Mouse (Mus musculus) midbrain, embryonic 14.5 days (tissue): ENCODE measurements at regions not wholly inside any gene's neighbourhood (a gene's known extent, or its start where the extent isn't known, plus 50 kb on each side); places are given as distances from the start of the nearest gene placed in this dataset.
A peak's percentile ranks its signal among the peaks of the same experiment; 100 is the strongest.

ENCODE experiments used
- ATAC-seq: fragments of 200-750 bp; cut with Nextera tagmentation; 2 replicates; pipeline ENCODE4 v1.8.0; 2017; ENCODE audit warnings: moderate number of reproducible peaks, moderate library complexity; ENCODE audit not compliant: low FRiP score, low TSS enrichment
- DNase-seq: peaks from one replicate; pipeline ENCODE4 v3.0.0-alpha.2; 2015
- H3K27ac ChIP-seq: fragments of 300-500 bp; sonication (generic); replicated peaks from 2 replicates; pipeline ENCODE4 v1.5.1; 2014; ENCODE audit warnings: mild to moderate bottlenecking, low read depth, low read length, moderate library complexity
- H3K27me3 ChIP-seq: fragments of 300-500 bp; sonication (generic); 2 replicates; pipeline ENCODE4 v1.6.1; 2014; ENCODE audit warnings: low read length, control low read depth, mixed read lengths; ENCODE audit not compliant: control insufficient read depth, insufficient read depth
- H3K36me3 ChIP-seq: fragments of 300-500 bp; sonication (generic); 2 replicates; pipeline ENCODE4 v1.6.1; 2014; ENCODE audit warnings: low read length, control low read depth; ENCODE audit not compliant: control insufficient read depth, insufficient read depth
- H3K4me1 ChIP-seq: fragments of 300-500 bp; sonication (generic); 2 replicates; pipeline ENCODE4 v1.6.1; 2014; ENCODE audit warnings: mild to moderate bottlenecking, antibody characterized with exemption, low read length, control low read depth; ENCODE audit not compliant: control insufficient read depth, insufficient read depth
- H3K4me2 ChIP-seq: fragments of 300-500 bp; sonication (generic); 2 replicates; pipeline ENCODE4 v1.6.1; 2014; ENCODE audit warnings: mild to moderate bottlenecking, low read length, moderate library complexity
- H3K4me3 ChIP-seq: fragments of 300-500 bp; sonication (generic); replicated peaks from 2 replicates; pipeline ENCODE4 v1.5.1; 2014; ENCODE audit warnings: low read depth, low read length
- H3K9ac ChIP-seq: fragments of 300-500 bp; sonication (generic); replicated peaks from 2 replicates; pipeline ENCODE4 v1.6.1; 2014; ENCODE audit warnings: mild to moderate bottlenecking, low read length, moderate library complexity
- H3K9me3 ChIP-seq: fragments of 300-500 bp; sonication (generic); 2 replicates; pipeline ENCODE4 v1.6.1; 2016; ENCODE audit warnings: low read length, control low read depth, mixed read lengths; ENCODE audit not compliant: control insufficient read depth
- WGBS: fragments of 180-500 bp; shearing (Covaris S2); extraction: QIAGEN DNeasy Blood & Tissue Kit; methylation state at CpG from one replicate; pipeline ENCODE4 v1.1.7; 2014; 5-methylcytosine and 5-hydroxymethylcytosine counted together

GRCm38 (mm10) chr17:3248875-3249274 is 77.5 kb upstream of the Tiam2 start:
- Histone ChIP-seq H3K27ac (no peak overlapping the region), H3K4me2 (no peak overlapping the region), H3K9ac (no peak overlapping the region), H3K4me1 (peaks cover 17% of the 10 kb centered on the region), H3K9me3 (no peaks in the 10 kb centered on the region), H3K27me3 (no peaks in the 10 kb centered on the region), H3K36me3 (no peaks in the 10 kb centered on the region), H3K4me3 (no peak overlapping the region)
- ATAC-seq, result no peak
- no peak for DNase-seq
- WGBS, result 84% methylated on average over 6 of the region's 6 CpGs

DNA sequence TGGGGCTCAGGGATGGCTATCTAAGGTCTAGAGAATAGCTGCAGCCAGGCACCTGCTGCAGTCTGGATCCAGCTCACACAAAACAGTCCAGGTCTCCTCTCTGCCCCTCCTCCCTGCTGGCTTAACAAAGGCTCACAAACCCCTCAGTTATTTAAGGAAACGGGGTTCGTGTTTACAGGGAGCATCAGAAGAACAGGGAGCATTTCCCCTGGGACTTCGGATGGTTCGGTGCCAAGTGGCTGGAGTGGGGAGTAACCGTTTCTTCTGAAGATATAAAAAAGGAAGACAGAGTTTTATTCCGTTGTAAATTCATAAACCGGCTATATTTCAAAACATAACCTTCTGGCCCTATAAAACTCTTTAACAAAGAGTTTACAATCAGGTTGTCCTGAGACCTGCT is 77.1 kb upstream of the Tiam2 start:
- H3K4me1 ChIP-seq, result peaks cover 17% of the 10 kb centered on the region
- no peaks in the 10 kb centered on the region for H3K9me3 ChIP-seq
- no peaks in the 10 kb centered on the region for H3K36me3 ChIP-seq
- H3K4me2 ChIP-seq, result no peak overlapping the region
- DNase-seq, result no peak
- no peak overlapping the region for H3K4me3 ChIP-seq
- no peak overlapping the region for H3K9ac ChIP-seq
- H3K27me3 ChIP-seq, result no peaks in the 10 kb centered on the region
- 74% methylated on average over 7 of the region's 7 CpGs for WGBS
- ATAC-seq, result no peak
- no peak overlapping the region for H3K27ac ChIP-seq

DNA sequence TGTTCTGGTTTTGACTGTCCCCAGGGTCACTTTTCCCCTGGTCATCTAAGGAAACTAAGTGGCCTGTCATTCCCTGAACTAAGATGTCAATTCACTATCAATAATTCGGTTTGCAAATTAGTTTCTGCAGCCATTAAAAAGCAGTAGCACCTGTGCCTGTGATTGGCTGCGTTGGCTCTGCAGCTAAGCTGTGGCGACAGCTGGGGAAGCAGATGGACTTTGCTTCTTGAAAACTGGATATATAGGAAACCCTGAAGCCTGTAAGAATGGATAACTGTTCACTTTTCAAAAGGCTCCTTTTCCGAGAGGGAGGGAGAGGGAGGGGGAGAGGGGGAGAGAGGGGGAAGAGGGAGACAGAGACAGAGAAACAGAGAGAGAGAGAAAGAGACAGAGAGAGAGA is 75.2 kb upstream of the Tiam2 start:
- no peak overlapping the region for H3K4me3 ChIP-seq
- peaks cover 12% of the 10 kb centered on the region for H3K4me1 ChIP-seq
- no peaks in the 10 kb centered on the region for H3K36me3 ChIP-seq
- ATAC-seq (no peak), DNase-seq (peak; percentile 29)
- H3K9me3 ChIP-seq, result no peaks in the 10 kb centered on the region
- no peak overlapping the region for H3K27ac ChIP-seq
- H3K27me3 ChIP-seq, result no peaks in the 10 kb centered on the region
- WGBS, result 57% methylated on average over 4 of the region's 4 CpGs
- H3K9ac ChIP-seq, result no peak overlapping the region
- H3K4me2 ChIP-seq, result no peak overlapping the region

DNA sequence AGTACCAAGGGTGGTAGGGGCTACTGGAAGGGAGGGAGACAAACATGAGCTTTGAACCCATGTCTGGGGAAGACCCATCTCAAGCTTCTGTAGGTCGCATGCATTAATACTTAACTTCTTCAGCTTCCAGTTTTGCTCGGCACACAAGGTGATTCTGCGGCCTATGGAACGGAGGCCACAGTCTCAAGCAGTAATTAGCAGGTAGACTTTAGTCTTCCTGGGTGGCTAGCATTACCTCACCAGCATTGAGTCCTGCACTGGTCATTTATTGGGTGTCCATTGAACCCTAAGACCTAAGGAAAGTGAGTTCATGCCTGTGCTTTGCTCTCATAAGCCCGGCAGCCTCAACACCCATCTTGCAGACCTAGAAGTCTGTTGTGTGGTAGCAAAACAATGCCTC is 74.4 kb upstream of the Tiam2 start:
- no peak overlapping the region for H3K27ac ChIP-seq
- WGBS, result 92% methylated on average over 5 of the region's 5 CpGs
- ATAC-seq (no peak), DNase-seq (no peak)
- no peak overlapping the region for H3K9ac ChIP-seq
- H3K4me1 ChIP-seq, result peaks cover 4% of the 10 kb centered on the region
- H3K27me3 ChIP-seq, result no peaks in the 10 kb centered on the region
- no peak overlapping the region for H3K4me2 ChIP-seq
- no peaks in the 10 kb centered on the region for H3K9me3 ChIP-seq
- no peak overlapping the region for H3K4me3 ChIP-seq
- no peaks in the 10 kb centered on the region for H3K36me3 ChIP-seq

DNA sequence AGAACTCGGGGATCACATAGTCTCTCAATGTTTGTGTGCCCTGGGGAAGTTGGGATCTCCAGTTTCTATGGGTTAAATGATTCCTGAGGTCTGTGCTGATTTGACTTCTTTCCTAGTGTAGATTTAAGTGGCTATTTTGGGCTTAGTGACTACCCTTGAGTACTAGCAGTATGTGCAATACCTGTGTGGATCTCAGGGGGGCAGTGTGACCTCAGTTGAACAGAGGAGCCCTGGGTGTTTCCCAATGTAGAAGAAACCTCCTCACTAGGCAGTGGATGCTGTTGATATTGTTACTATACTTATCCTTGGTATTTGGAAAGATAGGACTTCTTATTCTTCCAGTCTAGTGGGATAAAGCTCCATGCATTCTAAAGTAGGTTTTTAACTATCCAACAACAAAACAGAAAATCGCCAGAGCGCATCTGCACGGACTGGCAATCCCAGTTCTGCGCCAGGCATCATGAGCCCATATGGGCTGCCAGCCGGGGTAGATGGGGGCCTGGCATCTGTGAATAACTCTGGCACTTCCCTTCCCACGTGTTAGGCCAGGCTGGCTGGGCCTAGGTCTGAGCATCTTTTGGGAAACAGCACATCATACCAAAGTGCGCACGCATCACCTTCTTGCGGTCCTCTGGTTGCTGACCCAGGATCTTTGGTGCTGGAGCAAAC is 72.7 kb upstream of the Tiam2 start:
- 88% methylated on average over 10 of the region's 10 CpGs for WGBS
- 0 out of 2 replicates have a peak, but pooled peaks cover 1% of the 10 kb centered on the region for H3K4me1 ChIP-seq
- DNase-seq, result no peak
- no peak overlapping the region for H3K4me3 ChIP-seq
- H3K36me3 ChIP-seq, result no peaks in the 10 kb centered on the region
- H3K9me3 ChIP-seq, result no peaks in the 10 kb centered on the region
- H3K4me2 ChIP-seq, result no peak overlapping the region
- H3K9ac ChIP-seq, result no peak overlapping the region
- H3K27me3 ChIP-seq, result no peaks in the 10 kb centered on the region
- H3K27ac ChIP-seq, result no peak overlapping the region
- no peak for ATAC-seq

DNA sequence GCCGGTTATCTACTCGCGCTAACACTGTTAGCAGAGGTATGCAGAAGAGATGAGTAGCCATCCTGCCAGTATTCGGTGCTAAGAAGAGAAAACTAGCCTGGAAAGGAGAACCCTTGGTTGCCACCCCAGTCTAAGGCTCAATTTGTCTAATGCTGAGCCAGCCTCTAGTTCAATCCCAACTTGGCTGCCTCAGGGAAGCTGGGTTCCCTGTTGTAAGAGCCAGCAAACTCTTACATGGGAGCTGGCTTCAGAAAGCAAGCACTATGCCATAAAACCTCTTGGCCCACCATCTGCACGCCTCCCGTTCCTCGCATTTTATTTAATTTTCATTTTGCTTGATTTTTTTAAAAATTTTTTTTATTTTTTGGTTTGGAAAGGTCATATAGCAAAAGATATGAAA is 69.6 kb upstream of the Tiam2 start:
- DNase-seq, result no peak

DNA sequence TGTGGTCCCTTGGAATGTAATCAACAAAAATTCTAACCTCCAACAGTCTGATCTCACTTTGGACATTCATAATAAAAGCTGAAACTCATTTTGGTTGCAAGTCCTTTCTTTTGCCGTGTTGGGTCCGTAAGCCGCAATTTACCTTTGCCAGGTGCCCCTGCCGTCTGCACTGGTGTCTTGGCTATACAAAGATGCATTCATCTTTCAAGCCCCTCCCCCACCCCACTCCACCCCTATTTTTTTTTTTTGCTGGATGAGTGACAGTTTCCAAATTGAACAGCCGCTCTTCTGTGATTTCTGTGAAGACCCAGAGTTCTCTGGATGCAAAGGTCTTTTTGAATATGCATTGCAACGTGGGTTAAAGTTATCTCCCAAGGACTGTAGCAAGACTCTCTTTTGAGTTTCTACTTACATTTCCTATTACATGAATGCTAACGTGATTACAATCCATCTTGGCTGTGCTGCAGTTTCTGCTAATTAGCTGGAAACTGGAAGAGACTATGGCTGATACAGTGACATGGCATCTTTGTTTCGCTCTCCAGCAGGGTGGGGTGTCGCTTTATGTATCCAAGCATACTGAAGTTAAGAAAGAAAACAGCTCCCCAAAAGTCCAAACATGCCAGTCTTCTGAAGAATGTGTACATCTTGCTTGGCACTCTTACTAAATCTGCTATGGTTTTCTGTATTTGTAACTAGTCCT is 67.4 kb upstream of the Tiam2 start:
- no peak overlapping the region for H3K4me2 ChIP-seq
- no peaks in the 10 kb centered on the region for H3K36me3 ChIP-seq
- no peak for ATAC-seq
- no peak overlapping the region for H3K9ac ChIP-seq
- no peaks in the 10 kb centered on the region for H3K9me3 ChIP-seq
- no peak overlapping the region for H3K27ac ChIP-seq
- no peak for DNase-seq
- no peak overlapping the region for H3K4me3 ChIP-seq
- H3K27me3 ChIP-seq, result no peaks in the 10 kb centered on the region
- 82% methylated on average over 9 of the region's 9 CpGs for WGBS
- no peaks in the 10 kb centered on the region for H3K4me1 ChIP-seq

More for the DNA sequence above, 69.6 kb upstream of the Tiam2 start:
- Histone ChIP-seq H3K9ac (no peak overlapping the region), H3K36me3 (no peaks in the 10 kb centered on the region), H3K4me3 (no peak overlapping the region), H3K4me1 (no peaks in the 10 kb centered on the region), H3K27ac (no peak overlapping the region), H3K9me3 (no peaks in the 10 kb centered on the region), H3K4me2 (no peak overlapping the region), H3K27me3 (no peaks in the 10 kb centered on the region)
- ATAC-seq, result no peak
- WGBS, result 94% methylated on average over 7 of the region's 7 CpGs

DNA sequence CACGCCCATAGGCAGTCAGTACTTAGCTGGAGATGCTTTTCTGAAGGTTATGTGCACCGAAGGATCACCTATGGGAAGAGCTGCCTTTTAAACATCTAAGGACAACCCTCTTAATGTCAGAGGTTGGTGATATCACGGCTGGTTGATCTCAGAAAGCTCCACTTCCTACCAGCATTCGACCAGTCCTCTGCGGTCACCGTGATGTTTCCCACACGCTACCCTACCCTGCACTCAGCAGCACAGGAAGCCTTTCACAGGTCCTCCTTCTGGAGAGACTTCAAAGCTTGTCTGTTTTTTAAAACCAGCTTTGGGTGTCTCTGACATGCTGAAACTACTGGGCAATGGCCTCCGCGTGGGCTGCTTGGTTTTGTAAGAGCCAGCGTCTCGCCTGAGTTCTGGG is 65.6 kb upstream of the Tiam2 start:
- ATAC-seq (no peak), DNase-seq (no peak)
- H3K27ac ChIP-seq, result no peak overlapping the region
- WGBS, result 93% methylated on average over 11 of the region's 11 CpGs
- H3K27me3 ChIP-seq, result no peaks in the 10 kb centered on the region
- no peak overlapping the region for H3K4me3 ChIP-seq
- H3K4me1 ChIP-seq, result no peaks in the 10 kb centered on the region
- no peak overlapping the region for H3K4me2 ChIP-seq
- no peak overlapping the region for H3K9ac ChIP-seq
- H3K36me3 ChIP-seq, result no peaks in the 10 kb centered on the region
- H3K9me3 ChIP-seq, result no peaks in the 10 kb centered on the region
